Mouse (Mus musculus) stomach, embryonic 16.5 days (tissue): ENCODE data around the gene Acp4. TPM values are rescaled to one million over a fixed set of nuclear protein-coding genes. Genes with fewer than 3 reads are reported as not detected.

Experiments used
- ATAC-seq: fragments of 200-750 bp; cut with Nextera tagmentation; 2 replicates; pipeline ENCODE4 v1.8.0; 2017; ENCODE audit warnings: moderate number of reproducible peaks, moderate TSS enrichment; ENCODE audit not compliant: insufficient read depth, low FRiP score
- H3K27ac ChIP-seq: fragments of 300-500 bp; sonication (generic); 2 replicates; pipeline ENCODE4 v1.5.1; 2014; ENCODE audit warnings: low read length
- H3K27me3 ChIP-seq: fragments of 300-500 bp; sonication (generic); 2 replicates; pipeline ENCODE4 v1.6.1; 2014; ENCODE audit warnings: low read length, control low read depth, mixed read lengths; ENCODE audit not compliant: control insufficient read depth, insufficient read depth
- H3K36me3 ChIP-seq: fragments of 300-500 bp; sonication (generic); 2 replicates; pipeline ENCODE4 v1.6.1; 2014; ENCODE audit warnings: low read length; ENCODE audit not compliant: control insufficient read depth, insufficient read depth
- H3K4me1 ChIP-seq: fragments of 300-500 bp; sonication (generic); 2 replicates; pipeline ENCODE4 v1.6.1; 2014; ENCODE audit warnings: low read length, control low read depth, mixed read lengths; ENCODE audit not compliant: control insufficient read depth, insufficient read depth
- H3K4me2 ChIP-seq: fragments of 300-500 bp; sonication (generic); 2 replicates; pipeline ENCODE4 v1.6.1; 2014; ENCODE audit warnings: low read depth, low read length, mixed read lengths
- H3K4me3 ChIP-seq: fragments of 300-500 bp; sonication (generic); replicated peaks from 2 replicates; pipeline ENCODE4 v1.5.1; 2014; ENCODE audit warnings: mild to moderate bottlenecking, low read length
- H3K9ac ChIP-seq: fragments of 300-500 bp; sonication (generic); 2 replicates; pipeline ENCODE4 v1.6.1; 2014; ENCODE audit warnings: low read length
- H3K9me3 ChIP-seq: fragments of 300-500 bp; sonication (generic); replicated peaks from 2 replicates; pipeline ENCODE4 v1.6.1; 2016; ENCODE audit warnings: low read length, control low read depth; ENCODE audit not compliant: control insufficient read depth
- WGBS: fragments of 180-500 bp; shearing (Covaris S2); extraction: QIAGEN DNeasy Blood & Tissue Kit; methylation state at CpG from one replicate; pipeline ENCODE4 v1.1.7; 2014; 5-methylcytosine and 5-hydroxymethylcytosine counted together
- polyA plus RNA-seq: library from polyadenylated mRNA; unstranded; fragments of >200 nt; fragmentation: Nextera tagmentation; extraction: Ambion mirVana; gene quantifications from 2 replicates; pipeline ENCODE4 v1.2.1, GENCODE M21; 2015

The Acp4 gene
- polyA plus RNA-seq, 1 experiment from 2014 or later: 0.27 TPM

DNA sequence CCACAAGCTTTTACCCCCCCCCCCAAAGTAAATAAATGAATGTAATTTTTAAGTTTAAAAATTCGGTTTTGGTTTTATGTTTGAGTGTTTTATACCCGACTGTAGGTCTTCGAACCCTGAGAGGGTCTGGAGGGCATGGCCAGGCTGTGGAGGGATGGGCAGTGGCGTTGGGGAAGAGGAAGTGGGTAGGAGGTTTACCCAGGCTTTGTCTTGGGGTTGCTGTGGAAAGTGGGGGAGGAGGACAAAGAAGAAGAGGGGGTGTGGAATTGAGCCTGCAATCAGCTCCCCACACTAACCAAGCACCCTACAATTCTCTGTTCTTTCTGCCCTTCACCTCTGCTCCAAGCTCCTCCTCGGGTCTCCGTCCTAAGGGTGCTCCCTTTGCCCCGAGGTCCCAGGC lies 15.4 kb upstream of the Acp4 start:
- ATAC-seq: no peak
- no peak overlapping the region for H3K4me2 ChIP-seq
- H3K27me3 ChIP-seq: no peaks in the 10 kb centered on the region; the same call in 1 of the 2 replicates
- no peak overlapping the region for H3K9ac ChIP-seq
- WGBS: 85% methylated on average over 7 of the region's 7 CpGs
- no peaks in the 10 kb centered on the region for H3K36me3 ChIP-seq
- H3K9me3 ChIP-seq: no peaks in the 10 kb centered on the region
- no peak overlapping the region for H3K4me3 ChIP-seq
- H3K27ac ChIP-seq: no peak overlapping the region
- no peaks in the 10 kb centered on the region for H3K4me1 ChIP-seq

DNA sequence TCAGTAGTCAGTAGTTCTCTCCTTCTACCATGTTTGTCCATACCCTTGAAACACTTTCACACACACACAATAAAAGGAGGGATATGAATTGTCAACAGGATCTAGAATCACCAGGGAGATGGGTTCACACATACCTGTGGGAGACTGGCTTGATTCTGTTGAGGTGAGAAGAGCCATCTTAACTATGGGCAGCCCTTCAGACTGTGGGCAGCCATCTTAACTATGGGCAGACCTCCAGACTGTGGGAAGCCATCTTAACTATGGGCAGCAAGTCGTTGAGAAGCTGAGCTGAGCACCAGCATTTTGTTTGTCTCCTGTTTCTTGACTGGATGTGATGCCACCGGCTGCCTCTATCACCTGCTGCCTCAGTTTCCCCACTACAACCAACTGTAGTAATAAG lies 14.1 kb upstream of the Acp4 start:
- Histone ChIP-seq H3K4me1 (no peaks in the 10 kb centered on the region), H3K9me3 (no peaks in the 10 kb centered on the region), H3K36me3 (no peaks in the 10 kb centered on the region), H3K4me2 (no peak overlapping the region), H3K9ac (no peak overlapping the region), H3K4me3 (no peak overlapping the region), H3K27ac (no peak overlapping the region), H3K27me3 (no peaks in the 10 kb centered on the region; the same call in 1 of the 2 replicates)
- ATAC-seq: no peak
- 77% methylated on average over 2 of the region's 2 CpGs for WGBS

DNA sequence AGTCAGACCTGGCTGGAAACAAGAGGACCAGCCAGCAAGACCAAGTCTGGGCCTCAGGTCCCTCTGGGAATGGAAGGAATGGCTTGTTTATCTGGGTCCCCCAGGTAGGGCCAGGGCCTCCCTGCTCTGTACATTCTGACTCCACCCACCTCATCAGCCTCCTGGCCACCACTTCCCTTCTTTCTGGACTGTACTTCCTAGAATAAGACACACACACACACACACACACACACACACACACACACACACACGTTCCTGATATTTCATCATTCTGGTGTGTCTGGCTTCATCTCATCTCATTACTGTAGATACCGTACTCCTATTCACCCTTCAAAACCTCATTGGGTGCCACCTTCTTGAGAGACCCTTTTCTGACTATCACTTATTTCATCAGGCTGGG lies 12.2 kb upstream of the Acp4 start:
- H3K9ac ChIP-seq: no peak overlapping the region
- no peaks in the 10 kb centered on the region for H3K9me3 ChIP-seq
- H3K36me3 ChIP-seq: no peaks in the 10 kb centered on the region
- no peak overlapping the region for H3K4me2 ChIP-seq
- H3K27me3 ChIP-seq: no peaks in the 10 kb centered on the region
- H3K4me3 ChIP-seq: no peak overlapping the region
- H3K4me1 ChIP-seq: no peaks in the 10 kb centered on the region
- WGBS: 78% methylated on average over 2 of the region's 2 CpGs
- H3K27ac ChIP-seq: no peak overlapping the region
- ATAC-seq: no peak

DNA sequence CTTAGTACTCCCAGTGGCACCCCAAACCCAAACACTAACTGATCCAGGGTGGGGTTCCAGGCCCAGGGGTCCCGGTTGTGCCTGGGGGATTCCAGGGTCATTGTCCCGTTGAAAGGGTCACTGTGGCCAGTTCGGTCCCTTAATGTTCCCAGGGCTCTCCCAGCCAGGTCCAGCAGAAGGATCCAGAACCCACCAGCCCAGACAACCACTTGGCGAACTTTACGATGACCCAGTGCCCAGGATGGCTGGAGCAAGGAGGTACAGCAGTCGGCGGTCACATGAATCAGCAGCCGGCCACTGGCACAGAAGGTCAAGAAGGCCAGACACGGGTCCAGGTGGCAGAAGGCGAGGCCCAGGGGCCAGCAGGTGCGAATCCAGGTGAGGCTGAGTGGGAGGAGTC lies 10.9 kb upstream of the Acp4 start:
- 0 out of 2 replicates have a peak, but pooled peaks cover 2% of the 10 kb centered on the region for H3K4me1 ChIP-seq
- no peak overlapping the region for H3K4me3 ChIP-seq
- 75% methylated on average over 11 of the region's 11 CpGs for WGBS
- no peaks in the 10 kb centered on the region; the same call in 1 of the 2 replicates for H3K27me3 ChIP-seq
- H3K4me2 ChIP-seq: no peak overlapping the region
- no peak overlapping the region for H3K9ac ChIP-seq
- H3K36me3 ChIP-seq: no peaks in the 10 kb centered on the region
- no peak for ATAC-seq
- no peaks in the 10 kb centered on the region for H3K9me3 ChIP-seq
- no peak overlapping the region for H3K27ac ChIP-seq

DNA sequence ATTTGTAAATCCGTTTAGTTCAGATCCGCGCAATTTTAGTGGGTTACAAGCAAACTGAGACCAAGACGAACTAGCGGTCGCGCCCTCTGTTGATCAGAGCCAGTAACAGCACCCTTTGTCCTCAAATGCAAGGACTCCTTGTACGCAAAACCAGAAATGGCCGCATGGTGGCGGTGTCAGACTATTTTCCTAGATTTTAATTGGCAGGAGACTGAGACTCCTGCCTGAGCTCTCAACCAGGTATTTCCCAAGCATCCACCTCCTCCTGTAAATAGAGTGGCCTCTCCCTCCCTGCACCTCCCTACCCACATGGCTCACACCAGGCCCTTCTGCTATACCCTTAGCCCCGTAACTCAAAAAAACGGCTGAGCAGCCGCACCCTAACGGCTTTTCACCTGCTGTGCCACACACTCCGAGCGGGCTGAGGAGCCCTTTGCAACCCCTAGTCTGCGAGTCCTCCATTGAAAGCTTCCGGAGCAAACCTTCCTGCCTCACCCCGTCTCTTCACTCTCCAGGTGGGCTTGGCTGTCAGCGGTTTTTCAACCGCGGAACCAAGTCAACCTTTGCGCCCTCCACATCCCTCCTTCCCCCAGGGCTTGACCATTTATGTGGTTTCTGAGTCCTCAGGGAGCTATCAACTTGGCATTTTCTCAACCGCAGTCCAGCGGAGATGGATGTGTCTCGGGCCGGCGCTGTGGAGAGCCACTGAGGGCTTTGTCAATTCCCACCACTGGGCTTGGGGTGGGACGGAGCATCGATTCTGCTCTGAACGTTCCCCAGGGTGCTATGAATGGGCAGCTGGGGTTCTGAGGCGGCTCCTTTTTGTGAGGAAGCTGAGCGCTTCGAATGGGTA lies 5.8 kb upstream of the Acp4 start:
- Histone ChIP-seq H3K27me3 (no peaks in the 10 kb centered on the region; the same call in 1 of the 2 replicates), H3K36me3 (no peaks in the 10 kb centered on the region), H3K9ac (no peak overlapping the region; the same call in 1 of the 2 replicates), H3K4me3 (peak overlapping the region; percentile 17), H3K4me2 (peak overlapping the region; percentile 46), H3K9me3 (no peaks in the 10 kb centered on the region), H3K4me1 (0 out of 2 replicates have a peak, but pooled peaks cover 5% of the 10 kb centered on the region), H3K27ac (no peak overlapping the region)
- 2% methylated on average over 34 of the region's 34 CpGs for WGBS
- peak; percentile 77 for ATAC-seq

DNA sequence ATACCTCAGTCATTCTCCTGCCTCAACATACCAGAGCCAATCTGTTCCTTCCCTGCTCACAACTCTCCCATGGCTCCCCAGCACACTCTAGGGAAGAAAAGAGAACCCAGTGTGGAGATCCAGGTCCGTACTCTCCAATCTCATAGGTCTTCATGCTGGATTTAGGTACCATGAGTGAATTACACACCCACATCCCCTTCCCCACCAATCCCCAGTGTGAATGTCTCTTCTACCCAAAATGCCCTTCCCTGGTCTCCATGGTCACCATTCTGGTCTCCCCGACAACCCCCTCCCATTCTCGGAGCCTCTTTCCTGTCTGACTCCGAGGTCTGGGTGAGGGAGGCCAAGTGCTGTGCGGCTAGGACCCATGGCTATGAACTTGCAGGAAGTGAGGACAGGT lies 4.0 kb upstream of the Acp4 start, which contains the start of gene Gm15517:
Gm15517 (plus strand) TSS at position 301 of the 400 bp plus-strand sequence.
- H3K27ac ChIP-seq: no peak within 1 kb of the TSS
- H3K4me1 ChIP-seq: 0 out of 2 replicates have a peak, but pooled peaks cover 5% of the 10 kb centered on the region
- no peak within 1 kb of the TSS for H3K9ac ChIP-seq
- no peaks in the 10 kb centered on the region for H3K36me3 ChIP-seq
- no peak for ATAC-seq
- H3K4me3 ChIP-seq: no peak within 1 kb of the TSS
- H3K27me3 ChIP-seq: no peaks in the 10 kb centered on the region; the same call in 1 of the 2 replicates
- no peaks in the 10 kb centered on the region for H3K9me3 ChIP-seq
- WGBS: 50% methylated on average over 5 of the region's 5 CpGs
- no peak within 1 kb of the TSS for H3K4me2 ChIP-seq

DNA sequence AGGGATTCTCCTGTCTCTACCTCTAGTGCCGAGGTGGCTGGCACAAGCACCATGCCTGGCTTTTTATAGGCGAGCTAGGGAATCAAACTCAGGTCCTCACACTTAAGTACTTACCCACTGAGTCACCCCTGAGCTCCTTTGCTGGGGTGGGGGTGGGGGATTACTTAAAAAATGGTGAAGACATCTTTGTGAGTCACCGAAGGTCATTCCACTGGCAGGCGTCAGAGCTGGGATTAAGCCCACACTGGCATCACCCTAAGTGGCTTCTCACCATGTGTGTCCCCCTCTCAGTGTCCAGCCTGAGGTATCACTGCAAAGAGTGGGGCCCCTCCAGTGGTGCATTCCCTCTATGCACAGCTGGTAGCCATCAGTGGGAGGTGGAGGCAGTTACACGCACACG lies 3.2 kb upstream of the Acp4 start:
- Histone ChIP-seq H3K4me3 (no peak overlapping the region), H3K36me3 (no peaks in the 10 kb centered on the region), H3K27ac (no peak overlapping the region), H3K9me3 (no peaks in the 10 kb centered on the region), H3K9ac (no peak overlapping the region), H3K4me2 (no peak overlapping the region), H3K4me1 (0 out of 2 replicates have a peak, but pooled peaks cover 5% of the 10 kb centered on the region), H3K27me3 (no peaks in the 10 kb centered on the region; the same call in 1 of the 2 replicates)
- WGBS: 69% methylated on average over 6 of the region's 6 CpGs
- no peak for ATAC-seq

DNA sequence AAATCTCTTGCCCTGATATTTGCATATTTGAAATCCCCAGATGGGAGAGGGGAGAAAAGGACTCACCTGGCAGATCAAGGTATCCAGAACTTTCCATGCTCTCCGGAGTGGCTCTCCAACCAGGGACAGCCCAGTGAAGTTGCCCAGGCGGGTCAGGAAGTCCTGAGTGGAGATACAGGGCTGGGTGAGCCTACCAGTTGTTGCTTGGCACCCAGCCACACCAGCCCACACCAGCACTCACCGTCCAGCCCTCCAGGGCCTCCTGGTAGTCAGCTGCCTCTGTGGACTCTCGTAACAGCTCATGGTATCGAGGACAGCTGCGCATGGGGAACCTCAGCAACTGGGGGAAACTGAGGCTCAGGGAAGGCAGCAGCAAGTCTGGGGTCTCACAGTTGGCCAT lies 2.2 kb downstream of the Acp4 start:
- WGBS: 74% methylated on average over 6 of the region's 6 CpGs
- Histone ChIP-seq H3K27ac (no peak overlapping the region), H3K36me3 (peaks cover 8% of the 10 kb centered on the region; the same call in 1 of the 2 replicates), H3K9ac (no peak overlapping the region), H3K27me3 (no peaks in the 10 kb centered on the region), H3K4me3 (no peak overlapping the region), H3K4me1 (no peaks in the 10 kb centered on the region), H3K4me2 (no peak overlapping the region), H3K9me3 (no peaks in the 10 kb centered on the region)
- no peak for ATAC-seq

DNA sequence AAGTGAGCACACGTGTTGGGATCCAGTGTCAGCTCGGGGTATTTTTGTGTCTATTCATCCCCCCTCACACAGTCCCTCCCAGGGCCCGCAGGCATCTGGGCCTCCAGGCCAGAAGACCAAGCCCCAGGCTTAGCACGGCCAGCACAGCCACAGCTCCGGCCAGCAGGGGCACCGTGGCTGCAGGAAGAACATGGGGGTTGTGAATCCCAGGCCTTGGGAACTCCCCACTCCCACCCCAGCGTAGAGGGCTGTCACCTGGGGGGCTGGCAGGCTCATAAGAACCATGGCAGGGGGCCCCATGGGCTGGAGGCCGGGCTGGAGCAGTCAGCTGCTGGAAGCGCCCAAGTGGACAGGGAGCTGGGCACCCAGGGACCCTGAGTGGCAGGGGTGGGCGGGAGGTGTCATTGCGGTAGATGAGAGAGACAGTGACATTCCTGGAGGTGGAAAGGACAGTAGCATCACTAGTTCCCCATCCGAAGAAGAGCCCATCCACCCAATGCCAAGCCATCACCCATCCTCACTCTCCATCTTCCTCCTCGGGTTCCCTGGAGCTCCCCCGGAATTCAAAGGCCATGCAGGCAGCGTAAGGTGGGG lies 4.1 kb downstream of the Acp4 start:
- Histone ChIP-seq H3K4me1 (peaks cover under 1% of the 10 kb centered on the region; the same call in 1 of the 2 replicates), H3K27me3 (no peaks in the 10 kb centered on the region), H3K9ac (no peak overlapping the region), H3K9me3 (no peaks in the 10 kb centered on the region), H3K36me3 (peaks cover 11% of the 10 kb centered on the region; the same call in 1 of the 2 replicates), H3K4me3 (no peak overlapping the region), H3K4me2 (no peak overlapping the region), H3K27ac (no peak overlapping the region)
- WGBS: 65% methylated on average over 15 of the region's 15 CpGs
- ATAC-seq: peak; percentile 23; the same call in 1 of the 2 replicates
